Mouse (Mus musculus) heart, adult 9 months (tissue): ENCODE measurements around the gene Skiv2l.
"Not testable (repeated sequence)": the region's sequence is repeated elsewhere in the genome, so short reads cannot be mapped to it uniquely, and the experiment has no call there.

Source experiments
- DNase-seq, 2 experiments: peaks; one replicate each; pipeline ENCODE4 v3.0.0; 2022; ENCODE audit warnings: low spot score in 2 of 2

The Skiv2l gene

GRCm38 (mm10) chr17:34874321-34874720 is 24.3 kb upstream of the Skiv2l start:
- no peak for DNase-seq

GRCm38 (mm10) chr17:34865981-34866380 is 16.0 kb upstream of the Skiv2l start:
- DNase-seq: no peak

- DNase-seq: no peak
Observed at GRCm38 (mm10) chr17:34862416-34863081, 12.5 kb upstream of the Skiv2l start, which contains the start of gene Cfb. Cfb (minus strand) TSS chr17:34862518.

- DNase-seq: no peak
Observed at GRCm38 (mm10) chr17:34861704-34862415, 11.8 kb upstream of the Skiv2l start.

GRCm38 (mm10) chr17:34860514-34860913 is 10.5 kb upstream of the Skiv2l start:
- DNase-seq: no peak

GRCm38 (mm10) chr17:34858670-34859069 is 8.7 kb upstream of the Skiv2l start:
- no peak for DNase-seq

- DNase-seq: peak in 1 of 2 experiments; percentile 35
Observed at GRCm38 (mm10) chr17:34855825-34856224, 5.8 kb upstream of the Skiv2l start.

GRCm38 (mm10) chr17:34854761-34855160 is 4.8 kb upstream of the Skiv2l start:
- no peak for DNase-seq

- DNase-seq: no peak
Observed at GRCm38 (mm10) chr17:34853511-34853910, 3.5 kb upstream of the Skiv2l start.

- no peak for DNase-seq
Observed at GRCm38 (mm10) chr17:34850517-34851125, 611 bp upstream of the Skiv2l start.

GRCm38 (mm10) chr17:34847615-34848014 is 2.4 kb downstream of the Skiv2l start:
- DNase-seq: no peak

- no peak for DNase-seq
Observed at GRCm38 (mm10) chr17:34847192-34847591, 2.8 kb downstream of the Skiv2l start.

- DNase-seq: no peak
Observed at GRCm38 (mm10) chr17:34844884-34845283, 5.1 kb downstream of the Skiv2l start.

GRCm38 (mm10) chr17:34840736-34841307 is 9.2 kb downstream of the Skiv2l start:
- no peak for DNase-seq

- DNase-seq: no peak
Observed at GRCm38 (mm10) chr17:34838785-34839184, 11.2 kb downstream of the Skiv2l start.

GRCm38 (mm10) chr17:34837464-34838324 is 12.3 kb downstream of the Skiv2l start:
- DNase-seq: peak; percentile 11 to 30

- peak; percentile 95 to 97 for DNase-seq
Observed at GRCm38 (mm10) chr17:34836856-34837221, 13.2 kb downstream of the Skiv2l start, which contains the start of the genes Stk19 and Dxo. Stk19 (minus strand) TSS chr17:34836945. Dxo (plus strand) TSS chr17:34837019.

- no peak for DNase-seq
Observed at GRCm38 (mm10) chr17:34836155-34836855, 13.7 kb downstream of the Skiv2l start.

- DNase-seq: not testable (repeated sequence)
Observed at GRCm38 (mm10) chr17:34830776-34831175, 19.2 kb downstream of the Skiv2l start.

GRCm38 (mm10) chr17:34814818-34815370 is 35.1 kb downstream of the Skiv2l start:
- no peak for DNase-seq
